ENCODE assay signal across 22 mouse cellular contexts in genomic region chr17:59429189-59429588, GRCm38 (mm10).
DNase-seq lines count a peak whose midpoint lies in the region; ATAC-seq and TF ChIP-seq lines count a peak whose summit lies in the region.
"Had no signal": no experiment of that assay in that cellular context is flagged by ENCODE, and none has a peak within 500 bp of the region (broad histone marks: within the 10 kb centered on the region; RNA-seq: fewer than 3 reads in every experiment).

No protein-coding gene starts in this region.

- no peak overlapping the region for H3K9ac ChIP-seq in liver, embryonic 13.5 days
- H3K9ac ChIP-seq in MEL (ENCODE audit: control insufficient read depth, low read depth, low read length, poor library complexity, severe bottlenecking), result no peak overlapping the region
- H3K9ac ChIP-seq: embryonic facial prominence, embryonic 12.5 days; forebrain, embryonic 12.5 days had no signal

- no peaks in the 10 kb centered on the region for H3K27me3 ChIP-seq in liver, embryonic 13.5 days
- H3K27me3 ChIP-seq in MEL (ENCODE audit: control insufficient read depth in 1 of 2, insufficient read depth in 2 of 2, low read length in 2 of 2), result no peaks in the 10 kb centered on the region
- H3K27me3 ChIP-seq in cerebellum, adult 2 months (ENCODE audit: control insufficient read depth, insufficient read depth, low read length), result no peaks in the 10 kb centered on the region
- H3K27me3 ChIP-seq: embryonic facial prominence, embryonic 12.5 days; forebrain, embryonic 12.5 days had no signal

- TF ChIP-seq CTCF in MEL (IDR thresholded peaks at IDR 0.05 in 2 of 3, conservative IDR thresholded peaks at IDR 0.05 in 1 of 3; ENCODE audit: control insufficient read depth in 1 of 3, insufficient read depth in 1 of 3, low read depth in 2 of 3, low read length in 3 of 3, poor library complexity in 1 of 3, severe bottlenecking in 1 of 3), result no peak
- no peak for TF ChIP-seq CTCF in cerebellum, adult 2 months (IDR thresholded peaks at IDR 0.05; ENCODE audit: borderline replicate concordance, insufficient read depth, low read depth, low read length)

- H3K4me2 ChIP-seq in liver, embryonic 13.5 days, result no peak overlapping the region
- H3K4me2 ChIP-seq: embryonic facial prominence, embryonic 12.5 days; forebrain, embryonic 12.5 days had no signal

- no peak for TF ChIP-seq RAD21 in MEL (IDR thresholded peaks at IDR 0.05; ENCODE audit: low read depth, low read length)

- no peaks in the 10 kb centered on the region for H3K9me3 ChIP-seq in liver, embryonic 13.5 days (replicated peaks)
- no peaks in the 10 kb centered on the region for H3K9me3 ChIP-seq in MEL (replicated peaks; ENCODE audit: insufficient read depth, low read length)
- H3K9me3 ChIP-seq: embryonic facial prominence, embryonic 10.5 days; embryonic facial prominence, embryonic 12.5 days; forebrain, embryonic 10.5 days; forebrain, embryonic 12.5 days had no signal

- H3K79me2 ChIP-seq in MEL (ENCODE audit: control insufficient read depth, insufficient read depth, low read length, poor library complexity), result no peaks in the 10 kb centered on the region

- peak; percentile 40 to 76 for TF ChIP-seq EP300 in MEL (IDR thresholded peaks at IDR 0.05; ENCODE audit: low read depth in 1 of 2, low read length in 2 of 2)

- no peak for DNase-seq in liver, embryonic 13.5 days
- DNase-seq in liver, result no peak
- DNase-seq in MEL (ENCODE audit: low read depth, low spot score), result peak; percentile 70
- peak; percentile 41 for DNase-seq in MEL-GATA-1-ER (ENCODE audit: extremely low read depth, low read depth)
- DNase-seq in c-Kit-positive CD71-positive TER-119-negative erythroid progenitor cells, embryonic 14.5 days (ENCODE audit: low read depth), result peak; percentile 6
- DNase-seq in retina, postnatal 1 day, result no peak
- DNase-seq in cerebellum, adult 2 months, result no peak
- DNase-seq: adrenal gland, adult 2 months; adrenal gland, postnatal 10 days; adrenal gland, postnatal 25 days; cerebellum, adult 18-20 months; cerebellum, adult 9-10 months; cerebellum, postnatal 10 days; cerebellum, postnatal 25 days had no signal

- no peaks in the 10 kb centered on the region for H3K4me1 ChIP-seq in liver, embryonic 13.5 days (replicated peaks)
- peaks cover 2% of the 10 kb centered on the region in 2 experiments; a peak in 1 of 4 replicates for H3K4me1 ChIP-seq in MEL (ENCODE audit: control insufficient read depth in 1 of 2, insufficient read depth in 2 of 2, low read length in 2 of 2)
- H3K4me1 ChIP-seq in cerebellum, adult 2 months (ENCODE audit: control insufficient read depth, insufficient read depth, low read length), result no peaks in the 10 kb centered on the region
- H3K4me1 ChIP-seq: embryonic facial prominence, embryonic 10.5 days; embryonic facial prominence, embryonic 12.5 days; forebrain, embryonic 10.5 days; forebrain, embryonic 12.5 days had no signal

- H3K36me3 ChIP-seq in liver, embryonic 13.5 days, result no peaks in the 10 kb centered on the region
- H3K36me3 ChIP-seq in MEL (ENCODE audit: control insufficient read depth in 1 of 2, insufficient read depth in 2 of 2, low read length in 2 of 2), result peaks cover 0 to 6% of the 10 kb centered on the region in 2 experiments; a peak in 2 of 4 replicates
- H3K36me3 ChIP-seq: embryonic facial prominence, embryonic 10.5 days; embryonic facial prominence, embryonic 12.5 days; forebrain, embryonic 10.5 days; forebrain, embryonic 12.5 days had no signal

- TF ChIP-seq POLR2A in MEL (IDR thresholded peaks at IDR 0.05; ENCODE audit: control insufficient read depth in 1 of 2, insufficient read depth in 1 of 2, low read depth in 1 of 2, low read length in 2 of 2, poor library complexity in 1 of 2), result no peak
- no peak for TF ChIP-seq POLR2A in cerebellum, adult 2 months (IDR thresholded peaks at IDR 0.05; ENCODE audit: borderline replicate concordance, insufficient read depth, low read length)

- H3K27ac ChIP-seq in liver, embryonic 13.5 days, result no peak overlapping the region
- H3K27ac ChIP-seq in MEL (ENCODE audit: control insufficient read depth, low read depth, low read length), result no peak overlapping the region
- no peak overlapping the region for H3K27ac ChIP-seq in cerebellum, adult 2 months (ENCODE audit: insufficient read depth, low read length)
- H3K27ac ChIP-seq: embryonic facial prominence, embryonic 10.5 days; embryonic facial prominence, embryonic 12.5 days; forebrain, embryonic 10.5 days; forebrain, embryonic 12.5 days had no signal

- ATAC-seq in liver, embryonic 13.5 days (ENCODE audit: low read depth), result peak; percentile 84
- ATAC-seq in erythroblast, adult 5-6 weeks (replicated peaks; ENCODE audit: low FRiP score, poor library complexity, severe bottlenecking), result no peak
- ATAC-seq: forebrain, embryonic 14.5 days; forebrain, embryonic 16.5 days had no signal

- 47% methylated on average over 7 of the region's 7 CpGs for WGBS in liver, embryonic 13.5 days (ENCODE audit: insufficient replicate concordance)
- WGBS in cerebellum, adult 2 months, result 78% methylated on average over 7 of the region's 7 CpGs

- no peak overlapping the region for H3K4me3 ChIP-seq in liver, embryonic 13.5 days (replicated peaks)
- peak overlapping the region in 1 of 2 experiments; percentile 50; a peak in 2 of 4 replicates for H3K4me3 ChIP-seq in MEL (ENCODE audit: control insufficient read depth in 1 of 2, insufficient read depth in 1 of 2, low read depth in 2 of 2, low read length in 2 of 2)
- H3K4me3 ChIP-seq in cerebellum, adult 2 months (replicated peaks; ENCODE audit: insufficient read depth, low read depth, low read length), result no peak overlapping the region
- H3K4me3 ChIP-seq: embryonic facial prominence, embryonic 10.5 days; embryonic facial prominence, embryonic 12.5 days; erythroblast, embryonic 14.5 days; forebrain, embryonic 10.5 days; forebrain, embryonic 12.5 days had no signal

TF ChIP-seq in MEL, 35 proteins besides CTCF, POLR2A, EP300 and RAD21:
- TF ChIP-seq TCF12 (IDR thresholded peaks at IDR 0.05; ENCODE audit: low read depth, low read length), result peak; percentile 16; the same call in 1 of the 2 replicates
- TF ChIP-seq RCOR1 (IDR thresholded peaks at IDR 0.05; ENCODE audit: low read depth, low read length), result peak; percentile 41
- no peak for TF ChIP-seq POLR2AphosphoS5 (IDR thresholded peaks at IDR 0.05; ENCODE audit: borderline replicate concordance, low read depth, low read length)
- TF ChIP-seq USF1 (IDR thresholded peaks at IDR 0.05; ENCODE audit: low read depth, low read length), result no peak
- peak; percentile 63 for TF ChIP-seq GATA1 (IDR thresholded peaks at IDR 0.05; ENCODE audit: low read depth, low read length)

Comparison
In these comparisons a context has a peak if more than half of its experiments do, and no peak if none do; other contexts are left out.
1. DNase-seq: peak in MEL (single experiment), MEL-GATA-1-ER (single experiment) and c-Kit-positive CD71-positive TER-119-negative erythroid progenitor cells, embryonic 14.5 days (single experiment); none in liver, embryonic 13.5 days (single experiment), liver (single experiment), retina, postnatal 1 day (single experiment) and cerebellum, adult 2 months (0 of 2).